Mouse (Mus musculus): ENCODE results near the gene Kif2a.
"Not testable (repeated sequence)": the region's sequence is repeated elsewhere in the genome, so short reads cannot be mapped to it uniquely, and the experiment has no call there.

Kif2a gene

DNA sequence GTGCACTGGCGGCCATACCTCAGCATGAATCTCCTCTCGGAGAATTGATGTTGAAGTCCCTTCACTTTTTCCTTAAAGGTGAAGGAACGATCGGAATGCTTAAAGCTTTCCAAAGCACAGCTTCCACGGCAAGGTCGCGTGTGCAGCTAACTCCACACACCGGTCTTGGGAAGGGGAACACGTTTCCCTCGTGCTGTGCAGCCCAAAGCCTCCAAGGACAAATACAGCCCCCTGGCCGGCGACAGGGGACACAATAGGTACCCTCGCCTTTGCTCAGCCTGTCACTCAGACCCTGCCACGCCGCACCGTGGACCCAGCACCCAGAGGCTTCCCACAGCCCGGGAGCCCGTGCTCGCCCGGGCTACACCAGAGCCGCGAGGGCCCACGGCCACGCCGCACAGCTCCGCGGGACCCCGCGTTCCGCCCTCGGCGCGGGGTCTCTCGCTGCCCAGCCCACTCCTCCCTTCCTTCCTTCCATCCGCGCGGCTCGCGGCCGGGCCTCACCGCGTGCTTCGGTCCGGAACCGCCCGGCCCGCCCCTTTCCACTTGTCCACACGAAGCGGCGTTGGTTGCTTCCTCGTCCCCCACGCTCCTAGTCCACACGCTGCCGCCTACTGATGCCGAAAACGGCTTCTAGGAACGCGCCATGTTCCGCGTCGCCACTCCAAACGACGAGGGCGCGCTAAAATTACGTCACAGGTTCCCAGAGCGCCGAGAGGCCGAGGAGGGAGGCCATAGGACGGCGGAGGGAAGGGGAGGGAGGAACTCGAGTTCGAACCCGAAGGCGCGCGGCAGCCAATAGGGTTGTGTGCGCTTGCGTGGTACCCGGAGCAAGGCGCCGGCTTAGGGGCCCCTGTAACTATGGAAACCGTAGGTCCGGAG is 85.4 kb downstream of the Kif2a start, which contains the start of gene Ipo11:
Gene Ipo11 (minus strand): TSS at position 703 of the 882 bp plus-strand sequence.
- intact Hi-C loops (cut with DNase I), result no loop called here

DNA sequence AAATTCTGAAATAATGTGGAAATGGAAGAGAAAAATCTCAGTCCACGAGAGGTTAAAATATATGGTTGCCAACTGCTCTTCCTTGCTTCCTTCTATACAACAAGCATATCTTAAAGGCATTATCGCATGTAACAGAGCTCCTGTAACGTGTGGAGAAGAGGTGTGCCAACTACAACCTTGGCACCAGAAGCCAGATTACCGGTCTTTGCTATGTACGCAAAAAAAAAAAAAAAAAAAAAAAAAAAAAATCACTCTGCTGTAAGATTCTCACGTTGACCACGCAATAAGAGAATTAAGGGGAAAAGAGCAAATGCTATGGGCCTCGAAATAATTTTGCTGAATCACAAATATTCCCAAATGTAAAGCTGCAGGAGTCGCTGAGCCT is 86.1 kb downstream of the Kif2a start:
- intact Hi-C loops (cut with DNase I), result no loop called here

DNA sequence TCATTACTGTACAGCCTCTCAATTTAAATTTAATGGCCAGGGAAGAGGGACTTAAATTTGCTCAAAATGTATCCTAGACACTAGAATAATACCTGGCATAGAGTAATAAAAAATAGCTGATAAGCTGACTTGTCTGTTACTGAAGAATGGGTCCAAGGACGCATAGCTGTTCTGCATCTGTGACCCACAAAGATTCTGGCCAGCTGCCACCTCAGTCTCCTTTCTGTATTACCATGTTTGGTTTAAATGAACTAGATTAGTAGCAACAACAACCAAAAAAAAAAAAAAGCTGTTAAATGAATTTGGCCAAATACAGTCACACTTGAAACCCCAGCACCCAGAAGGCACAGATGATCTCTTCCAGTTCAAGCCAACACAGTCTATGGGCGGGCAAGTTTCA is 92.7 kb downstream of the Kif2a start:
- intact Hi-C loops (cut with DNase I), result no loop called here

- intact Hi-C loops (cut with DNase I), result no loop called here
Observed at GRCm38 (mm10) chr13:106928296-106928695, 93.6 kb downstream of the Kif2a start.

DNA sequence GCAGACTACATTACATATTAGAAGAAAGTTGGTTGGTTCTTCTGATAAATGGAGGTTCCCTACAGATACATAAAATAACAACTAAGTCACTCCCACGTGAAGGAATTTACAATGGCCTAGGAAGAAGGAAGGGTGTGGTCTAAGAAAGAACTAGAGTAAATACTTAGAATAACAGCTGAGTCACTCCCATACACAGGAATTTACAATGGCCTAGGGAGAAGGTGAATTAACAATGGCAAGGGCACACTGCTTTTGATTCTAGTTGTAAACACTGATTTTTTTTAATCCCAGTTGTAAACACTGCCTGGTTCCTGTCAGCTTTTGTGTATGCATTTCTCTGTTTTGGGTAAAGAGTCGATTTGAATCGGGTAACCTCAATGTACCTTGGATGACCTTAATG is 96.0 kb downstream of the Kif2a start:
- intact Hi-C loops (cut with DNase I), result not testable (repeated sequence)

DNA sequence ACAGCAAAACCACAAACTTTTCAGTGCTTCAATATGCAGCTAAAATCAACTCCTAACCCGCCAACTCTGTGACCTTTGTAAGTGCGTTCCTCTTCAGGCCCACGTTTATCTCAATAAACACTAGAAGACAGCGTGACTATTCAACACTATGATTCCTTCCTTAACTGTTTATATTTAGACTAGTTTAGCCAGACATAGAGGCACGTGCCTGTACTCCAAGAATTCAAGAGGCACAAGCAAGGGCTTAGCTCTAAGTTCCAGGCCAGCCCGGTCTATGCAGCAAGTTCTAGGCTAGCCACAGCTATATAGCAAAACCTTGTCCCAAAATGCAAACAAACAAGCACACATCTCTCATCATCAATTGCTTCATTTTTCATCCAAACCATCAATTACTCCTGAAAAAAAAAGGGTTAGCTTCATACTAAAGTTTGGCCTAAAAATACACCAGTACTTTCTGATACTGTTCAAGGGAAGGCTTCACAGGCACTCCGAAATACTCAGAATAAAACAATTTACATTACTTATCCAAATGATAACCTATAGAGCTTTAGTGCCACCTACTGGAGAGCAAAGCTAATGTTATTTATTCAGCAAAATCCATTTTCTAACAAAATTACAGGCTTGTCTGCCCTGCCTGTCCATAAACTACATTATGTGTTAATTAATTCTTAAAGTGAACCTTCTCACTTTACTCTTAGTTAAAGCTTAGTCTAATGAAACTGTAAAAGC is 103.4 kb downstream of the Kif2a start:
- intact Hi-C loops (cut with DNase I), result loop anchor here (10.0 kb wide), 1 partner anchor 194 kb away; no protein-coding TSS in a partner anchor

- intact Hi-C loops (cut with DNase I), result loop anchor here (10.0 kb wide), 1 partner anchor 188 kb away; no protein-coding TSS in a partner anchor
Observed at GRCm38 (mm10) chr13:106913125-106913736, 108.7 kb downstream of the Kif2a start.

DNA sequence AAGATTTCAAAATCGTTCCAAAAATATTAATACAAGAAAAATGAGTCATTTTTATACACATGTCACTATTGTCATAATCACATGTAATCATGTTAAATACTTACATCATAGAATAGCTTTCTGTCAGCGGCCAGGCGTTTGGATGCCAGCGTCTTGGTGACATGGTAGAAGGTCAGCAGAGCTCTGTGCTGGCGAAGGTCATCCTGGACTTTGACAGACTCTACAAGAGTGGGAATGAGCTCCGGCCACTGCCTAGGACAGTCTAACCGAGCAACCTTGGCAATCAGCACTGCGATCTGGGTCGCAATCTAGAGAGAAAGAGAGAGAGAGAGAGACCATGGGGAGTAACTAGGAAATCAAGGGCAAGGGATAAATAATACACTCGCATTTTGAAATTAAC is 111.8 kb downstream of the Kif2a start:
- intact Hi-C loops (cut with DNase I), result loop anchor here (10.0 kb wide), 1 partner anchor 185 kb away; no protein-coding TSS in a partner anchor

Measured in adrenal gland (tissue).